Mouse (Mus musculus) stomach, postnatal 0 days (tissue): ENCODE results near the gene Ntan1.
"Not testable (repeated sequence)": the region's sequence is repeated elsewhere in the genome, so short reads cannot be mapped to it uniquely, and the experiment has no call there.

Source experiments
- CTCF ChIP-seq: IDR thresholded peaks from 2 replicates; pipeline ENCODE4 v1.5.1; 2016; ENCODE audit warnings: antibody characterized with exemption, low read depth, mild to moderate bottlenecking, moderate library complexity
- EP300 ChIP-seq: optimal IDR thresholded peaks from 2 replicates; pipeline ENCODE3; 2016; ENCODE audit warnings: antibody characterized with exemption

- TF ChIP-seq CTCF, EP300: not testable (repeated sequence)
These were observed 47.0 kb upstream of the Ntan1 start for GRCm38 (mm10) chr16:13771603-13772002.
